Mouse (Mus musculus) embryonic fibroblast, embryonic 13.5 days (primary cell): ENCODE data around the gene Zfp64.

Experiments used
- CTCF ChIP-seq: IDR thresholded peaks from 2 replicates; pipeline ENCODE4 v1.5.1; 2011; ENCODE audit warnings: mild to moderate bottlenecking, control low read depth, low read length, moderate library complexity, borderline replicate concordance; ENCODE audit not compliant: insufficient read depth
- POLR2A ChIP-seq: IDR thresholded peaks from 2 replicates; pipeline ENCODE4 v1.6.1; 2011; ENCODE audit warnings: low read depth, mild to moderate bottlenecking, control low read depth, low read length, moderate library complexity

GRCm38 (mm10) chr2:168871767-168872511 is 83.4 kb downstream of the Zfp64 start:
- TF ChIP-seq POLR2A (no peak), CTCF (no peak)
